Mouse (Mus musculus): ENCODE data around the gene Zc2hc1b. TPM values are rescaled to one million over a fixed set of nuclear protein-coding genes. Genes with fewer than 3 reads are reported as not detected.

Gene Zc2hc1b
- polyA plus RNA-seq, 1 experiment from 2014 or later, result not detected

GRCm38 (mm10) chr10:13127946-13128345 is 49.9 kb downstream of the Zc2hc1b start:
- H3K4me3 ChIP-seq (ENCODE audit: low read length), result no peak overlapping the region
- H3K9me3 ChIP-seq (replicated peaks; ENCODE audit: control insufficient read depth, low read length), result no peaks in the 10 kb centered on the region
- no peaks in the 10 kb centered on the region; the same call in 1 of the 2 replicates for H3K4me1 ChIP-seq (ENCODE audit: control insufficient read depth, insufficient read depth, low read length)
- WGBS, result 90% methylated on average over 7 of the region's 7 CpGs
- no peak overlapping the region for H3K27ac ChIP-seq (ENCODE audit: low read length)
- peaks cover 15% of the 10 kb centered on the region for H3K36me3 ChIP-seq (ENCODE audit: control insufficient read depth, insufficient read depth)
- no peak for ATAC-seq (replicated peaks; ENCODE audit: extremely low read depth, insufficient read depth, low FRiP score)
- H3K27me3 ChIP-seq (ENCODE audit: control insufficient read depth, insufficient read depth, low read length), result no peaks in the 10 kb centered on the region
- no peak overlapping the region for H3K9ac ChIP-seq (ENCODE audit: low read length)
- no peak overlapping the region for H3K4me2 ChIP-seq (ENCODE audit: low read depth, low read length)

GRCm38 (mm10) chr10:13127335-13127734 is 50.5 kb downstream of the Zc2hc1b start:
- Histone ChIP-seq H3K27me3 (ENCODE audit: control insufficient read depth, insufficient read depth, low read length) (no peaks in the 10 kb centered on the region), H3K4me1 (ENCODE audit: control insufficient read depth, insufficient read depth, low read length) (no peaks in the 10 kb centered on the region; the same call in 1 of the 2 replicates), H3K4me3 (ENCODE audit: low read length) (no peak overlapping the region), H3K4me2 (ENCODE audit: low read depth, low read length) (no peak overlapping the region), H3K9me3 (replicated peaks; ENCODE audit: control insufficient read depth, low read length) (no peaks in the 10 kb centered on the region), H3K27ac (ENCODE audit: low read length) (no peak overlapping the region), H3K9ac (ENCODE audit: low read length) (no peak overlapping the region), H3K36me3 (ENCODE audit: control insufficient read depth, insufficient read depth) (peaks cover 15% of the 10 kb centered on the region)
- ATAC-seq (replicated peaks; ENCODE audit: extremely low read depth, insufficient read depth, low FRiP score), result no peak
- 74% methylated on average over 13 of the region's 13 CpGs for WGBS

- Histone ChIP-seq H3K9ac (ENCODE audit: low read length) (no peak overlapping the region), H3K4me2 (ENCODE audit: low read depth, low read length) (no peak overlapping the region), H3K9me3 (replicated peaks; ENCODE audit: control insufficient read depth, low read length) (no peaks in the 10 kb centered on the region), H3K36me3 (ENCODE audit: control insufficient read depth, insufficient read depth) (peaks cover 15% of the 10 kb centered on the region), H3K27me3 (ENCODE audit: control insufficient read depth, insufficient read depth, low read length) (no peaks in the 10 kb centered on the region), H3K27ac (ENCODE audit: low read length) (no peak overlapping the region), H3K4me3 (ENCODE audit: low read length) (no peak overlapping the region), H3K4me1 (ENCODE audit: control insufficient read depth, insufficient read depth, low read length) (no peaks in the 10 kb centered on the region; the same call in 1 of the 2 replicates)
- no peak for ATAC-seq (replicated peaks; ENCODE audit: extremely low read depth, insufficient read depth, low FRiP score)
- WGBS, result 46% methylated on average over 3 of the region's 3 CpGs
These were observed 52.0 kb downstream of the Zc2hc1b start for GRCm38 (mm10) chr10:13125811-13126210.

DNA sequence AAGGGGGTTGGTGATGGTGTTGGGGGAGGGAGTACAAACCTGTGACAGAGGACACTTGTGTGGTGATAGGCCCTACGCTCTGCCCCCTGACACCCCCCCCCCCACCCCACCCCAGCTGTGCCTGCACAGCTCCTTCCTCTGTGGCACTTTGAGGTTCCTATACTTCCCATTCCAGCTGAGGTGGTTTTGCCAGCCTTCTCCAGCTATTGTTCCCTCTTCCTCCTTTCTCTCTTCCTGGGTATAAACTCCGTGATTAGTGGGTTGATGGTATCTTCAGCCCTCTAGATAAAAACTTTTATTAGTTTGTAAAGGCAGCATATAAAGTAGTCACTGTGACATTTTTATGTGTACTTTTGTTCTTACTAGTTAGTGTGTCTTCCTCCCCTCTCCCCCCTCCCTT is 58.5 kb downstream of the Zc2hc1b start:
- Histone ChIP-seq H3K9me3 (replicated peaks; ENCODE audit: control insufficient read depth, low read length) (no peaks in the 10 kb centered on the region), H3K9ac (ENCODE audit: low read length) (no peak overlapping the region), H3K4me3 (ENCODE audit: low read length) (no peak overlapping the region), H3K4me2 (ENCODE audit: low read depth, low read length) (no peak overlapping the region), H3K4me1 (ENCODE audit: control insufficient read depth, insufficient read depth, low read length) (peaks cover 27% of the 10 kb centered on the region), H3K36me3 (ENCODE audit: control insufficient read depth, insufficient read depth) (no peaks in the 10 kb centered on the region; the same call in 1 of the 2 replicates), H3K27ac (ENCODE audit: low read length) (peak overlapping the region; percentile 75), H3K27me3 (ENCODE audit: control insufficient read depth, insufficient read depth, low read length) (no peaks in the 10 kb centered on the region)
- ATAC-seq (replicated peaks; ENCODE audit: extremely low read depth, insufficient read depth, low FRiP score), result no peak
- WGBS, result 27% methylated on average over 2 of the region's 2 CpGs

GRCm38 (mm10) chr10:13118770-13119102 is 59.1 kb downstream of the Zc2hc1b start:
- H3K4me2 ChIP-seq (ENCODE audit: low read depth, low read length), result no peak overlapping the region
- no peak for ATAC-seq (replicated peaks; ENCODE audit: extremely low read depth, insufficient read depth, low FRiP score)
- H3K9ac ChIP-seq (ENCODE audit: low read length), result no peak overlapping the region
- no peaks in the 10 kb centered on the region for H3K27me3 ChIP-seq (ENCODE audit: control insufficient read depth, insufficient read depth, low read length)
- no peaks in the 10 kb centered on the region for H3K9me3 ChIP-seq (replicated peaks; ENCODE audit: control insufficient read depth, low read length)
- H3K36me3 ChIP-seq (ENCODE audit: control insufficient read depth, insufficient read depth), result no peaks in the 10 kb centered on the region; the same call in 1 of the 2 replicates
- 54% methylated on average over 5 of the region's 5 CpGs for WGBS
- H3K4me3 ChIP-seq (ENCODE audit: low read length), result no peak overlapping the region
- H3K27ac ChIP-seq (ENCODE audit: low read length), result peak overlapping the region; percentile 75
- H3K4me1 ChIP-seq (ENCODE audit: control insufficient read depth, insufficient read depth, low read length), result peaks cover 27% of the 10 kb centered on the region

DNA sequence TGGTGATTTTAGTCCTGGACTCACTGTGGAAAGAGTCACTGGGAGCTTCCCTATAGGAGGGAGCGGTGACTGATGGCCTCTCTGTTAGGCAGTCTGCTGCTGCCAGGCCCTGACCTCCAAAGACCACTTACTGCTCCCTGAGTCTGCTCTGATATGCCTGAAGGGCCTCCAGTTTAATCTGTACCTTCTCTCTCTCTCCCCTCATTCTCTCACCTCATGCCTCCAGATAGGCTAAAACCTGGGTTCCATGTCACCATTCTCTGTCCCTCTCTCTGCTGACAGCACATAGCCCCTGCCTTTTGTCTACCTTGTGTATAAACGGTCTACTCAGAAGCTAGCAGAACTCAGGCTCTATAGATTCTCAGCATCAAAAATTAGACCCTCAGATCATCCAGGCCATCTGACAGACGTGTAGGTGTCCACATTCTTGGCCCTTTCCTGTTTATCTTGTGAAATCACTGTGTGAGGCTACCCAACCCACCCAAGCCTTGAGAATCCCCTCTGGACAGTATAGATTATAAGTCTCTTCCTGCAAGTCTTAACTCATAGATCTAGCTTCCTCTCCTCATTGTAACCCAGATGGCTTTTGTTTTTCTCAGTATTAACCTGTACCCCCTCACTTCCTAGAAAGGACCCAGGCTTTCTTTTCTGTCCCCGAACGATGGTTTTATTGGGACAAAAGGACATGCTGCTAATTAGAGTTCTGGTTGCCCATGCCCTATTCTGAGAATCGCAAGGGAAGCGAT is 59.6 kb downstream of the Zc2hc1b start:
- H3K9me3 ChIP-seq (replicated peaks; ENCODE audit: control insufficient read depth, low read length), result no peaks in the 10 kb centered on the region
- peak overlapping the region; percentile 75 for H3K27ac ChIP-seq (ENCODE audit: low read length)
- no peaks in the 10 kb centered on the region for H3K27me3 ChIP-seq (ENCODE audit: control insufficient read depth, insufficient read depth, low read length)
- peaks cover 27% of the 10 kb centered on the region for H3K4me1 ChIP-seq (ENCODE audit: control insufficient read depth, insufficient read depth, low read length)
- no peak overlapping the region for H3K4me2 ChIP-seq (ENCODE audit: low read depth, low read length)
- H3K36me3 ChIP-seq (ENCODE audit: control insufficient read depth, insufficient read depth), result no peaks in the 10 kb centered on the region; the same call in 1 of the 2 replicates
- H3K9ac ChIP-seq (ENCODE audit: low read length), result no peak overlapping the region
- ATAC-seq (replicated peaks; ENCODE audit: extremely low read depth, insufficient read depth, low FRiP score), result no peak
- H3K4me3 ChIP-seq (ENCODE audit: low read length), result no peak overlapping the region
- 55% methylated on average over 7 of the region's 7 CpGs for WGBS

DNA sequence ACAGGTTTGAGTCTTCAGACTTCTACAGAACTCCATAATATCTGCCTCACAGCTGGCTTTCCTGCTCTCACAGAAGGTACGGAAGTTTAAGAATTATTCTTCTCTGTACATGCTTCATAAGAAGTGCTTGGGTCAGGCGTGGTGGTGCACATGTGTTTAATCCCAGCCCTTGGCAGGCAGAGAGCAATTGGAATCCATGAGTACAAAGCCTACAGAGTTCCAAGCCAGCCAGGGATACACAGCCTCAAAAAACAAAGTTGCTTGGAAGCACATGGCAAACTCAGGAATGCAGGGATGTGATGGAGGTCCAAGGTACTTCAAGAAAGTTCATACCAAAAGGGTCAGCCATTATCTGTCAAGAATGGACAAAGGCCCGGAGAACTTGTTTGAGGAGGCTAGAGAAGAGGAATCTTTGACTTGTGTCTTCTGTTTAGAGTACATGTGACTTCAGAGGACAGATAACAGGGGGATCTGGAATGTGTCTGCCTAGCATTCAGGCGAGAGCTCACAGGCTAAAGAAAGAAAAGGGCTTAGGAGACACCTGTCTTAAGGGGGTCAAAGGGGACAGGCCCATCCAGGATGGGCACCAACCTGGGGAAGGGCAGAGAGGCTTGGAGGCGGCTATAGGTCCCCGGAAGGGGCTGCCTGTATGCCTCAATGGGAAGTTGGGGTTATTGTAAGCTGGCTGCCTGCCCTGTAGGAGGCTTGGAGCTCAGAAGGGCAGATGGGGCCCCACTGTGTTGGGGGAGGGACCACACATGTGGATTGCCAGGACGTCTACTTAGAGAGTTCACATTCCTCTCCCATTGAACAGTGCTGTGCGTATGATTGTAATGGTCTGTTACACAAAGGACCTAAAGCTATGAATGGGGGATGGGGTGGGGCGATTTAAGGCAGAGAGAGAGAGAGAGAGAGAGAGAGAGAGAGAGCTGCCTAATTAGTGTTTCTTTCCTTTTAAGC is 60.8 kb downstream of the Zc2hc1b start:
- H3K36me3 ChIP-seq (ENCODE audit: control insufficient read depth, insufficient read depth), result no peaks in the 10 kb centered on the region; the same call in 1 of the 2 replicates
- peak overlapping the region; percentile 5; the same call in 1 of the 2 replicates for H3K4me2 ChIP-seq (ENCODE audit: low read depth, low read length)
- H3K27me3 ChIP-seq (ENCODE audit: control insufficient read depth, insufficient read depth, low read length), result no peaks in the 10 kb centered on the region
- H3K4me3 ChIP-seq (ENCODE audit: low read length), result no peak overlapping the region
- H3K27ac ChIP-seq (ENCODE audit: low read length), result peak overlapping the region; percentile 76
- 29% methylated on average over 9 of the region's 9 CpGs for WGBS
- no peak overlapping the region for H3K9ac ChIP-seq (ENCODE audit: low read length)
- peaks cover 37% of the 10 kb centered on the region for H3K4me1 ChIP-seq (ENCODE audit: control insufficient read depth, insufficient read depth, low read length)
- no peaks in the 10 kb centered on the region for H3K9me3 ChIP-seq (replicated peaks; ENCODE audit: control insufficient read depth, low read length)
- ATAC-seq (replicated peaks; ENCODE audit: extremely low read depth, insufficient read depth, low FRiP score), result peak; percentile 68

DNA sequence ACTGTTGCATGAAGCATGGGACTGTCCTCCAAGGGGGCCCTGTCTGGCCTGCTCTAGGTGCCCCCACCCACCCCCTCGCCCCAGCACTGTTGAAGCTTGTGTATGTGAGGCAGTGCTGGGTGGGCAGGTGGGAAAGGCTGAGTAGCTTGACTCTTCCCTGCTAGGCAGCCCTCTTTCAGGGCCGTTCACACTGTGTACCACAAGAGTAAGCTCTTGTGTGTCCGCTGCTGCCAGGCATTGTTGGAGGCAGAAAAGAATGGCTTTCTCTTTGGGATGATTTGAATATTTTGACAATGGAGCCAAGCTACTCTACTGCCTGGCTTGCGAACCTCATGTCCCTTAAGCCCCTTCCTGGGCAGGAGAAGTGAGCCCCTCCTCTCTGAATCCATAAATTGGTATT is 62.8 kb downstream of the Zc2hc1b start:
- Histone ChIP-seq H3K9me3 (replicated peaks; ENCODE audit: control insufficient read depth, low read length) (no peaks in the 10 kb centered on the region), H3K4me2 (ENCODE audit: low read depth, low read length) (no peak overlapping the region), H3K4me1 (ENCODE audit: control insufficient read depth, insufficient read depth, low read length) (peaks cover 41% of the 10 kb centered on the region), H3K27me3 (ENCODE audit: control insufficient read depth, insufficient read depth, low read length) (no peaks in the 10 kb centered on the region), H3K4me3 (ENCODE audit: low read length) (no peak overlapping the region), H3K9ac (ENCODE audit: low read length) (no peak overlapping the region), H3K36me3 (ENCODE audit: control insufficient read depth, insufficient read depth) (no peaks in the 10 kb centered on the region; the same call in 1 of the 2 replicates), H3K27ac (ENCODE audit: low read length) (no peak overlapping the region)
- ATAC-seq (replicated peaks; ENCODE audit: extremely low read depth, insufficient read depth, low FRiP score), result no peak
- WGBS, result 71% methylated on average over 4 of the region's 4 CpGs

DNA sequence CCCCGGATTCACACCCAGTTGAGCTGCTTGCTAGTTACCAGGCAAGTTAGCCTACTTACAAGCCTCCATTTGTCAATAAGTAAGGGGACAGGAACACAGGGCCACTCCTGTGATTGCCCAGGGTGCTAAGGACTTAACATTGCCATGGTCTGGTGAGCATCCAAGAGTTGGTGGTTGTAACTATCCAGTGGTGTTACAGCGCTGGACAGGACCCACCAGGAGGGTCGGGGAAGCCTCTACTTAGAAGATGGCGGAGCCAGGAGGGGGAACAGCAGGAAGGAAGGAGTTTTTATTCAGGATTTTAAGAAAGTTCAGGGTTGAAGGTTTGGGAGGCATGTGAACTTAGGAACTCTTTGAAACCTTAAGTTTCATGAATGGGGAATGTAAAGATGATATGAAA is 64.2 kb downstream of the Zc2hc1b start:
- 87% methylated on average over 4 of the region's 4 CpGs for WGBS
- H3K27ac ChIP-seq (ENCODE audit: low read length), result no peak overlapping the region
- H3K36me3 ChIP-seq (ENCODE audit: control insufficient read depth, insufficient read depth), result no peaks in the 10 kb centered on the region; the same call in 1 of the 2 replicates

More for the DNA sequence above, 64.2 kb downstream of the Zc2hc1b start:
- Histone ChIP-seq H3K4me2 (ENCODE audit: low read depth, low read length) (no peak overlapping the region), H3K4me3 (ENCODE audit: low read length) (no peak overlapping the region), H3K9ac (ENCODE audit: low read length) (no peak overlapping the region), H3K9me3 (replicated peaks; ENCODE audit: control insufficient read depth, low read length) (no peaks in the 10 kb centered on the region), H3K27me3 (ENCODE audit: control insufficient read depth, insufficient read depth, low read length) (no peaks in the 10 kb centered on the region), H3K4me1 (ENCODE audit: control insufficient read depth, insufficient read depth, low read length) (peaks cover 48% of the 10 kb centered on the region)
- ATAC-seq (replicated peaks; ENCODE audit: extremely low read depth, insufficient read depth, low FRiP score), result no peak

All from heart, embryonic 16.5 days (tissue).